Mouse (Mus musculus): Measurements from ENCODE around the gene Gm10491. TPM values are rescaled to one million over a fixed set of nuclear protein-coding genes. Genes with fewer than 3 reads are reported as not detected.

Gm10491 gene
- not detected for total RNA-seq (2023)

DNA sequence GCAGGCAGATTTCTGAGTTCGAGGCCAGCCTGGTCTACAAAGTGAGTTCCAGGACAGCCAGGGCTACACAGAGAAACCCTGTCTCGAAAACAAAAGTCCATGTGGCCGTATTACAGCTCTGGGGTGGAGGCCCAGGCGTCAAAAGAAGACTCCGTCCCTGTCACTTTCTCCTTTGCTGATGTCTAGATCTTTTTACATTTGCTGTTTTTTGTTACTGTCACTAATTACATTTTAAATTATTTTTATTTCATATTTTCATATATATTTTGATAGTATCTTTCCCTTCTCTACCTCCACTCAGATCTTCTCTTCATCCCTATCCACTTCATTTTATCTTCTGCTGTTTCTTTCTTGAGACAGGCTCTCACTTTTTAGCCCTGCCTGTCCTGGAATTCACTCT is at the start of gene Gm10491:
Gm10491 (minus strand) TSS at position 101 of the 400 bp plus-strand sequence.

DNA sequence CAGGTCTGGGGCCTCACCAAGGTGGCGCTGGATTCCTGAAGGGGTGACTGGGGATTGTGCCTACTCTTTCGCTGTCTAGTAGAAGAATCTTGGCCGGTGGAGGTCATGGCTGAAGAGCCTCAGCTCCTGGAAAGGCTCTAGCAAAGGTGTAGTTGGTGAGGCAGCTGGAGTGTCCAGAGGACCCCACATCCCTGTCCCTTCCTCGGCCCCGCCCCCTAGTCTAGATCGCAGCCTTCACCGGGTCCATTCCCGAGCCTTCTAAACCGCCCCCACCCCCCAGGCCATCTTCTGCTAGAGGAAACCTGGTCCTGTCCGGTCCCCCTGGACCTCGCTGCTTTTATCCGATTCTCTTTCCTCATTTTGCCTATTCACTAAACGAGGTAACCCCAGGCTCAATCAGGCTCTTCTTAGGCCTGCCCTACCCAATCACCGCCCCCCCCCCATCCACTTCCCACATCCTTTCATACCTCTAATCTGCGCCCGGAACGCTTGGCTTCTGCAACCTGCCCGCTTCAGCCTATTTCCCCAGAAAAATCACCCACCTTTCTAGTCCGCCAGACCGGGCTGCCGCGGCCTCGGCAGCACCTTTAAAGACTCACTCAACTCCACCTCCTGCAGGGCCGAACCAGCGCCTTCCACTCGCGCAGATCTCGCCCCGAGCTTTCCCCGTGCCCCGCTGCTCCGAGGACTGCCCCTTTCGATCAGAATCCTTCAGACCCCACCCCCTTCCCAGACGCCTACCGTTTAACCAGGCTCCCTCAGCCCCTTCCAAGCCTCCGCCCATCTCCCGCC is 39.7 kb upstream of the Gm10491 start, which contains the start of gene Hdac6:
Hdac6 (minus strand) TSS at position 782 of the 792 bp plus-strand sequence.

DNA sequence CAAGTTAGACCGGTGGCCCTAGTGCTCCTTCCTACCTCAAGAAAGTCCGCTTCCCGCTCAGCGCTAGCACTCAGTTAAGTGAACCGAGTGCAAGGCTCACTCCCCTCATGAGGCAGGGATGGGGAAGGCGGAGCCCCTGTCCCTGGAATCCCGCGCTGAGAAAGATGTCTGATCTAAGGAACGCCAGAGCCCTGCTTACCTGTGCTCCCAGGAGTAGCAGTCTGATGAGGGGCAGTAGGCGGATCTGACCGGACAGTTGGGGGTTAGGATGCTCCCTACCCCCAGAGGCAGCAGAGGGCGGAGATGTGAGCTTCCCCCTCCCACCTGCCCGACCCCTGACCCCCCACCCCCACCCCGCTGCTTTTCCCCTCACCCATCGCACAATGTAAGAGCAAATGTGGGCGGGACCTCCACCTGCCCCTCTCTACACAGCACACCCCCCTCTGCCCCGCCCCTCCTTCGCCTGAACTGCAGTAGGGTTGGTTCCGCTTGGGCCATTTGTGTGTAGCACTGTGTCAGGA is 20.7 kb upstream of the Gm10491 start, which contains the start of gene Eras:
Eras (minus strand) TSS at position 338 of the 521 bp plus-strand sequence.

DNA sequence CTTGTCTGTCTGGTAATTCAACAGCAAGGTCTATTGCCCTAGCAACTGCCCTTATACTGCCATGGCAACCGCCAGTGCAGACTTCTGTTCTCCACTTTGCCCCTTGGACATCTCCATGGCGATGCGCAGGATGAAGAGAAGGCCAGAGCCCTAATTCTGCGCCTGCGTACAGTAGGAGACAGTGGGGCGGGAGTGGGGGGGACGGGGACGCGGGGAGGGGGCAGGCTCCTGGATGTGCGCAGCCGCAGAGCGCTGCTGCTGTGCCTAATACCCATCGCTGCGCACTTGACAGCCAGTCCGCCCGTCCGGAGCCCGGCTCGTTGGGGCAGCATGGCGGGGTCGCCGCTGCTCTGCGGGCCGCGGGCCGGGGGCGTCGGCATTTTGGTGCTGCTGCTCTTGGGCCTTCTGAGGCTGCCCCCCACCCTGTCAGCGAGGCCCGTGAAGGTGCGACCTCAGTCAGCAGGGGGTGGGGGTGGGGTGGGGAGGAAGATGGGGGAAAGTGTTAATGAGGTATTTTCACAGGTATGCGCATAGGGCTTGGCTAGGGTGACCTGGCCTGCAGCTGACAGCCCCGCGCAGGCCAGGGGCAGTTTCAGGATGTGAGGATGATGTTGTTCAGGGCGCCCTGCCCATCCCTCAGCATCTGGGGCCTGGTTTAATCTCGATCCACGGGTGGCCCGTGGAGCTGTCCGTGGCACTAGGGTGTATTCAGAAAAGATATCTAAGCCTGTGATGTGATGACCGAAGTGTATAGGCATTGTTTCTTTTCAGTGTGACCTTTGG is 12.2 kb upstream of the Gm10491 start, which contains the start of gene Pcsk1n:
Pcsk1n (plus strand) TSS at position 222 of the 783 bp plus-strand sequence.

GRCm38 (mm10) chrX:7909242-7909641 is 1.6 kb upstream of the Gm10491 start, which contains the start of gene Gm10490:
Gene Gm10490 (plus strand): TSS chrX:7909542.

GRCm38 (mm10) chrX:7898880-7899874 is 8.5 kb downstream of the Gm10491 start, which contains the start of the genes Pqbp1 and Timm17b:
Gene Pqbp1 (minus strand): TSS chrX:7899269.
Gene Timm17b (plus strand): TSS chrX:7899357.

GRCm38 (mm10) chrX:7883841-7884567 is 23.6 kb downstream of the Gm10491 start, which contains the start of gene Slc35a2:
Gene Slc35a2 (plus strand): TSS chrX:7884028.

DNA sequence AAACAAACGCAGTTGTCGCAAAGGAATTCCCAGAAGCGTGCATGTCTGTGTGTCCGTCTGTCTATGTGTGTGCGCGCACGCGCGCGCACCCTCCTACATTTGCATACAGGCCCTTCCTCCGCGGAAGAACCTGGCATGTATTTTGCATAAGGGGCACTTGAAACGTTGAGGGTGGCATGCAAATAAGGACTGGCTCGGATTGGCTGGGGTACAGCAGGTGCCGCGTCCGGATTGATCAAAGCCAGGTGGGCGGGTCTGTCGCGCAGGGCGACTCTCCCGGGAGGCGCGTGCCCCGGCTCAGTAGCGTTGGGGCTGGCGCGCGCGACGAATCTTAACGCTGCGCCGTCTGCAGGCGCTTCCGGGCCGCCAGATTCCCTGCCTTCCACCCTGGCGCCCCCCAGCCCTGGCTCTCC is 29.6 kb downstream of the Gm10491 start, which contains the start of gene Pim2:
Pim2 (plus strand) TSS at position 256 of the 413 bp plus-strand sequence.

Other genes starting within 250 kb of the Gm10491 start
- 10 to 100 TPM; 40.6 to 42.5 TPM for gene Plp2, start 236.4 kb downstream of the Gm10491 start, total RNA-seq (2023)
- not detected for gene Magix, start 226.6 kb downstream of the Gm10491 start, total RNA-seq (2023)
- gene Gpkow, start 210.7 kb downstream of the Gm10491 start, total RNA-seq (2023) = 10 to 100 TPM; 46.6 to 47.9 TPM
- gene Wdr45, start 193.5 kb downstream of the Gm10491 start, total RNA-seq (2023) = 100 to 1,000 TPM in 1 of 2 experiments, 10 to 100 TPM in 1; 96.7 to 116 TPM
- gene Gm45208, start 185.6 kb downstream of the Gm10491 start, total RNA-seq (2023) = not detected
- 10 to 100 TPM; 18.8 to 20.1 TPM for gene Praf2, start 179.4 kb downstream of the Gm10491 start, total RNA-seq (2023)
- gene Ccdc120, start 156.9 kb downstream of the Gm10491 start, total RNA-seq (2023) = not detected
- gene Tfe3, start 145.3 kb downstream of the Gm10491 start, total RNA-seq (2023) = 10 to 100 TPM; 20.3 to 30.5 TPM
- gene Gripap1, start 118.1 kb downstream of the Gm10491 start, total RNA-seq (2023) = 100 to 1,000 TPM; 164 to 170 TPM
- 1 to 10 TPM; 1.4 to 2.0 TPM for gene Kcnd1, start 85.5 kb downstream of the Gm10491 start, total RNA-seq (2023)
- gene Otud5, start 66.5 kb downstream of the Gm10491 start, total RNA-seq (2023) = 100 to 1,000 TPM; 176 to 193 TPM
- 100 to 1,000 TPM in 1 of 2 experiments, 10 to 100 TPM in 1; 97.4 to 107 TPM for gene Pim2, start 29.6 kb downstream of the Gm10491 start, total RNA-seq (2023)
- gene Slc35a2, start 23.8 kb downstream of the Gm10491 start, total RNA-seq (2023) = 10 to 100 TPM; 28.5 to 36.5 TPM
- gene Pqbp1, start 8.6 kb downstream of the Gm10491 start, total RNA-seq (2023) = 10 to 100 TPM; 71.1 to 77.5 TPM
- gene Timm17b, start 8.5 kb downstream of the Gm10491 start, total RNA-seq (2023) = 10 to 100 TPM; 38.6 to 42.4 TPM
- not detected for gene Gm10490, start 1.7 kb upstream of the Gm10491 start, total RNA-seq (2023)
- not detected for gene Pcsk1n, start 12.0 kb upstream of the Gm10491 start, total RNA-seq (2023)
- gene Eras, start 20.8 kb upstream of the Gm10491 start, total RNA-seq (2023) = not detected
- gene Hdac6, start 40.1 kb upstream of the Gm10491 start, total RNA-seq (2023) = 10 to 100 TPM; 12.3 to 13.2 TPM
- gene Gata1, start 70.2 kb upstream of the Gm10491 start, total RNA-seq (2023) = 1 to 10 TPM; 3.8 to 6.8 TPM
- gene Glod5, start 110.7 kb upstream of the Gm10491 start, total RNA-seq (2023) = under 1 TPM in 1 of 2 experiments, not detected in 1; 0.90 TPM
- gene Suv39h1, start 166.9 kb upstream of the Gm10491 start, total RNA-seq (2023) = 10 to 100 TPM; 30.9 to 31.8 TPM
- 100 to 1,000 TPM; 107 to 119 TPM for gene Was, start 182.7 kb upstream of the Gm10491 start, total RNA-seq (2023)
- 10 to 100 TPM; 41.5 to 51.4 TPM for gene Wdr13, start 225.1 kb upstream of the Gm10491 start, total RNA-seq (2023)
- gene Rbm3, start 238.0 kb upstream of the Gm10491 start, total RNA-seq (2023) = 100 to 1,000 TPM; 416 to 518 TPM